Mouse (Mus musculus): ENCODE measurements around the gene Zc3h12c. TPM values are rescaled to one million over a fixed set of nuclear protein-coding genes. Genes with fewer than 3 reads are reported as not detected.
"Not testable (repeated sequence)": the region's sequence is repeated elsewhere in the genome, so short reads cannot be mapped to it uniquely, and the experiment has no call there.

Zc3h12c gene
- polyA plus RNA-seq, 1 experiment from 2014 or later: 5.5 TPM

- H3K36me3 ChIP-seq (ENCODE audit: control insufficient read depth, insufficient read depth, low read length): peaks cover 23% of the 10 kb centered on the region
- H3K27me3 ChIP-seq (ENCODE audit: control insufficient read depth, insufficient read depth, low read length): no peaks in the 10 kb centered on the region
- 91% methylated on average over 9 of the region's 9 CpGs for WGBS
- ATAC-seq (ENCODE audit: low FRiP score, low TSS enrichment): no peak
- no peak overlapping the region for H3K4me3 ChIP-seq (ENCODE audit: low read length)
- no peak overlapping the region for H3K4me2 ChIP-seq (replicated peaks; ENCODE audit: low read depth, low read length)
- no peak overlapping the region for H3K27ac ChIP-seq (ENCODE audit: low read depth, low read length)
- H3K9me3 ChIP-seq (ENCODE audit: control insufficient read depth, low read length): no peaks in the 10 kb centered on the region
- no peak overlapping the region for H3K9ac ChIP-seq (ENCODE audit: low read depth, low read length)
- no peaks in the 10 kb centered on the region for H3K4me1 ChIP-seq (ENCODE audit: control insufficient read depth, insufficient read depth, low read length)
Measured at GRCm38 (mm10) chr9:52091752-52092151, 76.6 kb downstream of the Zc3h12c start.

DNA sequence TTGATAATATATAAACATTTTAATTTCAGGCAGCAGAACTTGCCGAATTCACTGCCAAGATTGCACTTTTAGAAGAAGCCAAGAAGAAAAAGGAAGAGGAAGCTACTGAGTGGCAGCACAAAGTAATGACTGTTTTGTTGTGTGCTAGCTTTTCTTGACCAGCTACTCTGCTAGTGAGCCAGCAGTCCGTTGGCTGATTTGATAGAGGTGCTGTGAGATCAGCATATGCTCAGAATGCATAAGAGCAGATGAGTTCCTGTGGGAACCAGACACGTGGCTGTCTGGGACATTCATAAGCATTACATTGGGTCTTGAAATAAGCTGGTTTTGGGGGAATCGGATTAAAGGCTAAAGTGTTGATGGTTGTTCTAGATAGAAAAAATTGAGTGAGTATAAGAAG lies 86.0 kb downstream of the Zc3h12c start:
- Histone ChIP-seq H3K27ac (ENCODE audit: low read depth, low read length) (no peak overlapping the region), H3K27me3 (ENCODE audit: control insufficient read depth, insufficient read depth, low read length) (no peaks in the 10 kb centered on the region), H3K9me3 (ENCODE audit: control insufficient read depth, low read length) (no peaks in the 10 kb centered on the region), H3K4me1 (ENCODE audit: control insufficient read depth, insufficient read depth, low read length) (no peaks in the 10 kb centered on the region), H3K9ac (ENCODE audit: low read depth, low read length) (no peak overlapping the region), H3K4me2 (replicated peaks; ENCODE audit: low read depth, low read length) (no peak overlapping the region), H3K36me3 (ENCODE audit: control insufficient read depth, insufficient read depth, low read length) (peaks cover 78% of the 10 kb centered on the region), H3K4me3 (ENCODE audit: low read length) (no peak overlapping the region)
- no peak for ATAC-seq (ENCODE audit: low FRiP score, low TSS enrichment)
- 93% methylated on average over 4 of the region's 4 CpGs for WGBS

- H3K4me2 ChIP-seq (replicated peaks; ENCODE audit: low read depth, low read length): no peak overlapping the region
- H3K9ac ChIP-seq (ENCODE audit: low read depth, low read length): no peak overlapping the region
- no peak overlapping the region for H3K27ac ChIP-seq (ENCODE audit: low read depth, low read length)
- no peaks in the 10 kb centered on the region for H3K4me1 ChIP-seq (ENCODE audit: control insufficient read depth, insufficient read depth, low read length)
- H3K9me3 ChIP-seq (ENCODE audit: control insufficient read depth, low read length): no peaks in the 10 kb centered on the region
- no peak for ATAC-seq (ENCODE audit: low FRiP score, low TSS enrichment)
- no peak overlapping the region for H3K4me3 ChIP-seq (ENCODE audit: low read length)
- WGBS: 86% methylated on average over 2 of the region's 2 CpGs
- H3K36me3 ChIP-seq (ENCODE audit: control insufficient read depth, insufficient read depth, low read length): peaks cover 76% of the 10 kb centered on the region
- no peaks in the 10 kb centered on the region for H3K27me3 ChIP-seq (ENCODE audit: control insufficient read depth, insufficient read depth, low read length)
Measured at GRCm38 (mm10) chr9:52081979-52082378, 86.4 kb downstream of the Zc3h12c start.

DNA sequence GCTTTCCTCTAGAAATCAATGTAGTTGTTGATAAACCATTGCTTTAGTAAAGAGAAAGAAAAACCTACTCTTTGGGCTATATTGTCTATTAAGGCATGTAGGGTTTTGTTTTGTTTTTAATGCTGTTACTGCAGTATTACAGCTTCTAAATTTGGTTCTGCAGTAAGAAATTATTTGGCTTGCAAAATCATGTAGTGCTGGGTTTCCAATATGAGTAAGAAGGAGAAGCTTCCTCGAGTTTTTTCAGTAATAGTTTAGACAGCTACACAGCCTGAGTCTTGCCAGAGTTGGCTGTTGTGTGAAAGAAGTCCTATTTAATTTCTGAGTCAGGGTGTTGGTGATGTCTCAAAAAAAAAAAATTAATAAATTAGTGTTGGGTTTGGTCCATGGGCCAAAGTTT lies 90.7 kb downstream of the Zc3h12c start:
- Histone ChIP-seq H3K4me3 (ENCODE audit: low read length) (no peak overlapping the region), H3K4me1 (ENCODE audit: control insufficient read depth, insufficient read depth, low read length) (no peaks in the 10 kb centered on the region), H3K4me2 (replicated peaks; ENCODE audit: low read depth, low read length) (no peak overlapping the region), H3K27me3 (ENCODE audit: control insufficient read depth, insufficient read depth, low read length) (no peaks in the 10 kb centered on the region), H3K27ac (ENCODE audit: low read depth, low read length) (no peak overlapping the region), H3K9me3 (ENCODE audit: control insufficient read depth, low read length) (no peaks in the 10 kb centered on the region), H3K9ac (ENCODE audit: low read depth, low read length) (no peak overlapping the region), H3K36me3 (ENCODE audit: control insufficient read depth, insufficient read depth, low read length) (peaks cover 85% of the 10 kb centered on the region)
- no peak for ATAC-seq (ENCODE audit: low FRiP score, low TSS enrichment)
- 89% methylated on average over 1 of the region's 1 CpGs for WGBS

DNA sequence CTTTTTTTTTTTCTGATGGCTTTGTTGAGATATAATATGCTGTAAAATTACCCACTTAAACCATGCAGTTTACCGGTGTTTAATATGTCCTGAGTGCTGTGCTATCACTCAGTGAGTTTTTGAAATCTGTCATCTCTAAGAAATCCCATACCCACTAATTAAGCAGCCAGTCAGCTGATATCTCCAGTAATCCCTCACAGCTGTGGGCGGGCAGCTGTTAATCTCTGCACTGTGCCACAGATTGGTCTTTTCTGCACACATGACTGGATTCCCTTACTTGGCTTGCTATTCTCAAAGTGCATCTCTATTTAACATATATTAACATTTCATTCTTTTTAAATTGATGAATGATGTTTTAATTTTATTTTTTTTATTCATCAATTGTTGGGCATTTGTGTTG lies 92.3 kb downstream of the Zc3h12c start:
- Histone ChIP-seq H3K27ac (ENCODE audit: low read depth, low read length) (no peak overlapping the region), H3K4me3 (ENCODE audit: low read length) (no peak overlapping the region), H3K4me2 (replicated peaks; ENCODE audit: low read depth, low read length) (no peak overlapping the region), H3K9ac (ENCODE audit: low read depth, low read length) (no peak overlapping the region), H3K9me3 (ENCODE audit: control insufficient read depth, low read length) (no peaks in the 10 kb centered on the region), H3K36me3 (ENCODE audit: control insufficient read depth, insufficient read depth, low read length) (peaks cover 84% of the 10 kb centered on the region), H3K4me1 (ENCODE audit: control insufficient read depth, insufficient read depth, low read length) (no peaks in the 10 kb centered on the region), H3K27me3 (ENCODE audit: control insufficient read depth, insufficient read depth, low read length) (no peaks in the 10 kb centered on the region)
- no peak for ATAC-seq (ENCODE audit: low FRiP score, low TSS enrichment)
- 93% methylated on average over 2 of the region's 2 CpGs for WGBS

DNA sequence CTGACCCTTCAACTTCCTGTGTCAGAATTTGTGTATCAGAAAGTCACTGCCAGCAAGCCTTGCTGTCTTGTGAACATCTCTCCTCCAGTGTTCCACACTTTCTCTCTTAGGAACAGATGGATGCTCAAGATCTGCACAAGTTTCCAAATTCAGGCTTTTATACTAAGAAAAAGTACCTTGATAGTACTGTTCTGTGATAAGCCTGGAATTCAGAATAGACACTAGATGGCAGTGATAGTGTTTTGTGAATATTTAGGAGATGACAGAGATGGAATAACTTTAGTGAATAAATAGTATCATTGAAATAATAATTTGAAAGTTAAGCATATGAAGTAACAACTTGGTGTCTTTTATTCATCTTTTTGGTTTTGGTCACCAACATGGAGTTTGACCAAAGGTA lies 96.2 kb downstream of the Zc3h12c start:
- Histone ChIP-seq H3K36me3 (ENCODE audit: control insufficient read depth, insufficient read depth, low read length) (peaks cover 84% of the 10 kb centered on the region), H3K4me2 (replicated peaks; ENCODE audit: low read depth, low read length) (no peak overlapping the region), H3K4me1 (ENCODE audit: control insufficient read depth, insufficient read depth, low read length) (no peaks in the 10 kb centered on the region), H3K27me3 (ENCODE audit: control insufficient read depth, insufficient read depth, low read length) (no peaks in the 10 kb centered on the region), H3K4me3 (ENCODE audit: low read length) (no peak overlapping the region), H3K9ac (ENCODE audit: low read depth, low read length) (no peak overlapping the region), H3K9me3 (ENCODE audit: control insufficient read depth, low read length) (no peaks in the 10 kb centered on the region), H3K27ac (ENCODE audit: low read depth, low read length) (no peak overlapping the region)
- no peak for ATAC-seq (ENCODE audit: low FRiP score, low TSS enrichment)

GRCm38 (mm10) chr9:52071352-52071751 lies 97.0 kb downstream of the Zc3h12c start:
- H3K9me3 ChIP-seq (ENCODE audit: control insufficient read depth, low read length); H3K4me3 ChIP-seq (ENCODE audit: low read length); H3K4me1 ChIP-seq (ENCODE audit: control insufficient read depth, insufficient read depth, low read length); ATAC-seq (ENCODE audit: low FRiP score, low TSS enrichment); H3K4me2 ChIP-seq (replicated peaks; ENCODE audit: low read depth, low read length); H3K27me3 ChIP-seq (ENCODE audit: control insufficient read depth, insufficient read depth, low read length); H3K27ac ChIP-seq (ENCODE audit: low read depth, low read length); H3K9ac ChIP-seq (ENCODE audit: low read depth, low read length): not testable (repeated sequence)
- H3K36me3 ChIP-seq (ENCODE audit: control insufficient read depth, insufficient read depth, low read length): peaks cover 83% of the 10 kb centered on the region

DNA sequence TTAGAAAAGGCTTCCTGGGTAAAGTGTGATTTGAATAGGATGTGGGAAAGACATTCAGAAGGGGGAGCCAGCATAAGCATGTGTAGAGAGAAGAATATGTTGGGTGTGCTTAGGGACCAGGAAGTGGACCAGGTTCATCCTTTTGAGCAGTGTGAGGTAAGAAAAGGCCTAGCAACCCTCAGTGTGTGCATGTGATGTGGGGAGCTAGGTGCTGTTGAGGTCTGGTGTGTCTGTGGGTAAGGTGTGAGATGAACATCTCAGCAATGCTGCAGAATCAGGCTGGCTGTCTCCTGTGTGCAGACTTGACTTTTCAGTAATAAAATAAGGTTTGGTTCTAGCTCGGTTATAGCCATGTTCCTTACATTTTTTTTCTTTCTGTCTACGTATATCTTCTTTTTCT lies 98.3 kb downstream of the Zc3h12c start:
- H3K27ac ChIP-seq (ENCODE audit: low read depth, low read length): no peak overlapping the region
- H3K4me1 ChIP-seq (ENCODE audit: control insufficient read depth, insufficient read depth, low read length): no peaks in the 10 kb centered on the region
- no peaks in the 10 kb centered on the region for H3K27me3 ChIP-seq (ENCODE audit: control insufficient read depth, insufficient read depth, low read length)
- H3K9ac ChIP-seq (ENCODE audit: low read depth, low read length): no peak overlapping the region
- no peak overlapping the region for H3K4me2 ChIP-seq (replicated peaks; ENCODE audit: low read depth, low read length)
- ATAC-seq (ENCODE audit: low FRiP score, low TSS enrichment): no peak
- peaks cover 82% of the 10 kb centered on the region for H3K36me3 ChIP-seq (ENCODE audit: control insufficient read depth, insufficient read depth, low read length)
- WGBS: 94% methylated on average over 2 of the region's 2 CpGs
- H3K9me3 ChIP-seq (ENCODE audit: control insufficient read depth, low read length): no peaks in the 10 kb centered on the region
- H3K4me3 ChIP-seq (ENCODE audit: low read length): no peak overlapping the region
